ENCODE assay signal across 7 mouse cellular contexts in the genomic region with DNA sequence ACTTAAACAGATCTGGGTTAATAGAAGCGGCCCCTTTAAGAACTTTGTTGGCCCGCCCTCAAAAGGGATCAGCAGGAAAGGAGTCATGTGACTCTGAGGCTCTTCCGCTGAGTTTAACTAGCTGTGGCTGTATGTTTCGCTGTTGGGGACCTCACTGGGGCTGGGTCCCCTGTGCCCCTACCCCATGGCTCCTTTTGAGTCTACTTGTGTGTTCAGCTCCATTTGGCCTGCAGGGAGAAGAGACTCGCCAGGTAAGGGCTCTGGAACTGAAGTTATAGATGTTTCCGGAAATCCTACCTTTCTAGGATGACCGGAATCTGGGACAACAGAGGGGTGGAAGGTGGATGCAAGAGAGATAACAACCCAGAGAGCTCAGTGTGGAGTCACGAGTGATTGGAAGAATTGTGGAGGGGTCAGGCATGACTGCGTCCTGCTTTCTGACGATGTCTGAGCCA. TPM values are rescaled to one million over a fixed set of nuclear protein-coding genes. Genes with fewer than 3 reads are reported as not detected.
DNase-seq lines count a peak whose midpoint lies in the region; ATAC-seq lines count a peak whose summit lies in the region.

A gene (plus strand): TSS at position 73 of the 455 bp plus-strand sequence.

- no peaks in the 10 kb centered on the region for H3K27me3 ChIP-seq in intestine, embryonic 14.5 days (replicated peaks; ENCODE audit: control insufficient read depth, insufficient read depth, low read length)

- ATAC-seq in intestine, embryonic 14.5 days (replicated peaks; ENCODE audit: low FRiP score, low TSS enrichment, low read depth) = peak; percentile 78
- ATAC-seq in megakaryocyte-erythroid progenitor cell, adult 5-6 weeks (replicated peaks; ENCODE audit: low FRiP score, low TSS enrichment, poor library complexity, severe bottlenecking) = peak; percentile 79

- peak; percentile 39 for DNase-seq in adrenal gland, adult 8-10 months
- DNase-seq in embryo, embryonic 10.5 days (ENCODE audit: low spot score) = peak; percentile 86
- peak in 1 of 2 experiments; percentile 45 for DNase-seq in gastrocnemius, postnatal 36 days
- peak; percentile 71 for DNase-seq in intestine, embryonic 14.5 days (ENCODE audit: low spot score)
- peak; percentile 64 to 76 for DNase-seq in left cerebral cortex, postnatal 25 days (ENCODE audit: low spot score in 2 of 2)
- DNase-seq in right cerebral cortex, postnatal 36 days (ENCODE audit: low spot score in 2 of 2) = peak; percentile 32 to 42

- 2% methylated on average over 10 of the region's 10 CpGs for WGBS in intestine, embryonic 14.5 days

- H3K4me1 ChIP-seq in intestine, embryonic 14.5 days (replicated peaks; ENCODE audit: control insufficient read depth, insufficient read depth, low read length) = peaks cover 10% of the 10 kb centered on the region

- peaks cover 51% of the 10 kb centered on the region for H3K36me3 ChIP-seq in intestine, embryonic 14.5 days (ENCODE audit: control insufficient read depth, insufficient read depth, low read length)

- peak within 1 kb of the TSS; percentile 94 for H3K4me2 ChIP-seq in intestine, embryonic 14.5 days (ENCODE audit: low read length)

- peak within 1 kb of the TSS; percentile 81 for H3K9ac ChIP-seq in intestine, embryonic 14.5 days (ENCODE audit: low read length)

- no peaks in the 10 kb centered on the region for H3K9me3 ChIP-seq in intestine, embryonic 14.5 days (ENCODE audit: control insufficient read depth, low read length)

- intact Hi-C loops in gastrocnemius, postnatal 36 days (cut with DNase I) = no loop called here
- intact Hi-C loops in left cerebral cortex, postnatal 25 days (cut with DNase I) = no loop called here

- peak within 1 kb of the TSS; percentile 90 for H3K4me3 ChIP-seq in intestine, embryonic 14.5 days (ENCODE audit: low read depth, low read length)

- H3K27ac ChIP-seq in intestine, embryonic 14.5 days (ENCODE audit: low read depth) = no peak within 1 kb of the TSS

RNA-seq across cellular contexts. Expression of the gene that starts here (rescaled TPM):
- total RNA-seq in adrenal gland, adult 8-10 months (2022) = 100 to 1,000 TPM; 233 to 293 (median 254) TPM
- total RNA-seq in gastrocnemius, postnatal 36 days (2021) = 10 to 100 TPM; 34.5 to 45.4 TPM
- 140 and 161 TPM in 2 replicates for polyA plus RNA-seq in intestine, embryonic 14.5 days (2014; fragmentation: Nextera tagmentation; extraction: Ambion mirVana)
- total RNA-seq in left cerebral cortex, postnatal 25 days (2021) = 10 to 100 TPM; 91.0 to 91.4 TPM
- total RNA-seq in megakaryocyte-erythroid progenitor cell, adult 5-6 weeks (2014; fragmentation: Nextera tagmentation) = 39.2 and 70.5 TPM in 2 replicates
- 7.0 and 19.7 TPM in 2 replicates for total RNA-seq in megakaryocyte-erythroid progenitor cell, adult 5-6 weeks (2017)
